Mouse (Mus musculus): ENCODE data around the gene Gimap4. TPM values are rescaled to one million over a fixed set of nuclear protein-coding genes. Genes with fewer than 3 reads are reported as not detected.
A peak's percentile ranks its signal among the peaks of the same experiment; 100 is the strongest.

The Gimap4 gene
- total and polyA plus RNA-seq, 3 experiments, result 0.12 to 0.25 TPM; not detected in 1

DNA sequence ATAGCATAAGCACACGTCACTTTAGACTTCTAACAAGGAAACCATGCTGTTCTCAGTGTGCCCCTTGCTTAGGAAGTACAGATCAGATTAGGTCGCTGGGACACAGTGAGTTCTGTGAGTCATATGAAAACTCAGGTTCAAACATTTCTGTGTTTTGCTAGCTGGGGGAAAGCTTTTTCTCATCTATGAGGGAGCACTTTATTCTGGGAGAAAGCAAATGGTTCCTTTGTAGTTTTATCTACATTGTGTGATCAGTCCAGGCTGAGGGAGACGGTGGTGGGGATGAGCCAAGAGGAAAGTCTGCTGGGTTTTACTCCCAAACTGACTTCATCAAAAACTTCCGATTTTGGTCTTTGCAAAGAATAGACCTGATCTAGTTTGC is 38.0 kb upstream of the Gimap4 start:
- H3K27ac ChIP-seq (ENCODE audit: control insufficient read depth, low read depth, low read length), result no peak overlapping the region
- H3K4me1 ChIP-seq (ENCODE audit: control insufficient read depth in 1 of 2, insufficient read depth in 2 of 2, low read length in 2 of 2), result no peaks in the 10 kb centered on the region
- TF ChIP-seq MAX (IDR thresholded peaks at IDR 0.05; ENCODE audit: low read length), result no peak
- no peak for TF ChIP-seq GATA1 (IDR thresholded peaks at IDR 0.05; ENCODE audit: low read depth, low read length)
- TF ChIP-seq POLR2AphosphoS5 (IDR thresholded peaks at IDR 0.05; ENCODE audit: borderline replicate concordance, low read depth, low read length), result no peak
- no peak for TF ChIP-seq MAZ (IDR thresholded peaks at IDR 0.05; ENCODE audit: low read depth, low read length)
- no peak for TF ChIP-seq TCF12 (IDR thresholded peaks at IDR 0.05; ENCODE audit: low read depth, low read length)
- no peak for TF ChIP-seq SIN3A (IDR thresholded peaks at IDR 0.05; ENCODE audit: low read length)
- no peaks in the 10 kb centered on the region for H3K36me3 ChIP-seq (ENCODE audit: control insufficient read depth in 1 of 2, insufficient read depth in 2 of 2, low read length in 2 of 2)
- no peaks in the 10 kb centered on the region for H3K27me3 ChIP-seq (ENCODE audit: control insufficient read depth in 1 of 2, insufficient read depth in 2 of 2, low read length in 2 of 2)
- no peak overlapping the region for H3K9ac ChIP-seq (ENCODE audit: control insufficient read depth, low read depth, low read length, poor library complexity, severe bottlenecking)
- H3K9me3 ChIP-seq (replicated peaks; ENCODE audit: insufficient read depth, low read length), result no peaks in the 10 kb centered on the region
- H3K79me2 ChIP-seq (ENCODE audit: control insufficient read depth, insufficient read depth, low read length, poor library complexity), result no peaks in the 10 kb centered on the region
- DNase-seq (ENCODE audit: low read depth, low spot score), result peak; percentile 3
- H3K4me3 ChIP-seq (ENCODE audit: control insufficient read depth in 1 of 2, insufficient read depth in 1 of 2, low read depth in 2 of 2, low read length in 2 of 2), result no peak overlapping the region

DNA sequence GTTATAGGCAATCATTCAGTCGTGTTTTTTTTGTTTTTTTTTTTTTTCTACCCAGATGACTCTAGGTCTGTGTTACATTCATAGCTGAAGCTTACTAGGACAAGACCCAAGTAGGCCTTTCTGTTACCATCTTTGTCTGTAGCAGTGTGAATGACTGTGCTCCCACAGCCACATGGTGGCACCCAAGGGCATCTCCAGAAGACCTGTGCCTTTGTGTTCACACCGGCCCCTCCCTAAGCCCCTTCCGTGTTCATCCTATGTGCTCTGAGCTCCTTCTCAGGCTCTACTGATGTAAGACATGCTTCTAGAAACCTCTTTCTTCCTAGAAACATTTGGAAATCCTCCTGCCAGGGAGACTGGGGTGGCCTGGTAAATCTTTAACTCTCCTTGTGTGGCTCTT is 37.4 kb upstream of the Gimap4 start, which contains the start of gene Gimap8:
Gene Gimap8 (plus strand): TSS at position 240 of the 400 bp plus-strand sequence.
- Histone ChIP-seq H3K9me3 (replicated peaks; ENCODE audit: insufficient read depth, low read length) (no peaks in the 10 kb centered on the region), H3K4me1 (ENCODE audit: control insufficient read depth in 1 of 2, insufficient read depth in 2 of 2, low read length in 2 of 2) (no peaks in the 10 kb centered on the region), H3K79me2 (ENCODE audit: control insufficient read depth, insufficient read depth, low read length, poor library complexity) (no peaks in the 10 kb centered on the region), H3K27me3 (ENCODE audit: control insufficient read depth in 1 of 2, insufficient read depth in 2 of 2, low read length in 2 of 2) (no peaks in the 10 kb centered on the region), H3K27ac (ENCODE audit: control insufficient read depth, low read depth, low read length) (no peak within 1 kb of the TSS), H3K9ac (ENCODE audit: control insufficient read depth, low read depth, low read length, poor library complexity, severe bottlenecking) (no peak within 1 kb of the TSS), H3K4me3 (ENCODE audit: control insufficient read depth in 1 of 2, insufficient read depth in 1 of 2, low read depth in 2 of 2, low read length in 2 of 2) (no peak within 1 kb of the TSS), H3K36me3 (ENCODE audit: control insufficient read depth in 1 of 2, insufficient read depth in 2 of 2, low read length in 2 of 2) (no peaks in the 10 kb centered on the region)
- DNase-seq (ENCODE audit: low read depth, low spot score), result peak; percentile 7
- TF ChIP-seq SMC3 (IDR thresholded peaks at IDR 0.05; ENCODE audit: low read depth, low read length) (peak; percentile 20; the same call in 1 of the 2 replicates), RAD21 (IDR thresholded peaks at IDR 0.05; ENCODE audit: low read depth, low read length) (no peak), CTCF (IDR thresholded peaks at IDR 0.05 in 2 of 3, conservative IDR thresholded peaks at IDR 0.05 in 1 of 3; ENCODE audit: control insufficient read depth in 1 of 3, insufficient read depth in 1 of 3, low read depth in 2 of 3, low read length in 3 of 3, poor library complexity in 1 of 3, severe bottlenecking in 1 of 3) (peak in 2 of 3 experiments; percentile 20 to 22; a peak in 3 of 6 replicates)

DNA sequence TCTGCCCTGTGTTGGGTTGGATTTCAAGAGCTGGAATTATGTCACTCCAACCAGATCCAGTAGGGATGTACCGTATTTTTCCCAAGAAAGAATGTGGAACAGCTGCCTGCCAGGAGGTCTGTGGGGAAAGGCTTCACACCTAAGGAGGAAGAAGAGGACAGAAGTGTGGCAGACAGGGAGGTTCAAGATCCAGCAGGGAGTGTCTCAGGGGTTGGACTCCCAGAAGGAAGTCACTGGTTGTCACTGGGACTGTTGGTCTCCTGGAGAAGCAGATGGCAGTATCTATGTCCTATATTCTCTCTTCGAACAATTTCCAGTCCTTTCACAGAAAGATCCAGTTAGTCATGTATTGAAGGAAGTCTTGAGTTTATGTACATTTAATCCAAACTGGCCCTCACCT is 36.7 kb upstream of the Gimap4 start:
- Histone ChIP-seq H3K27ac (ENCODE audit: control insufficient read depth, low read depth, low read length) (no peak overlapping the region), H3K27me3 (ENCODE audit: control insufficient read depth in 1 of 2, insufficient read depth in 2 of 2, low read length in 2 of 2) (no peaks in the 10 kb centered on the region), H3K9me3 (replicated peaks; ENCODE audit: insufficient read depth, low read length) (no peaks in the 10 kb centered on the region), H3K79me2 (ENCODE audit: control insufficient read depth, insufficient read depth, low read length, poor library complexity) (no peaks in the 10 kb centered on the region), H3K4me3 (ENCODE audit: control insufficient read depth in 1 of 2, insufficient read depth in 1 of 2, low read depth in 2 of 2, low read length in 2 of 2) (no peak overlapping the region), H3K9ac (ENCODE audit: control insufficient read depth, low read depth, low read length, poor library complexity, severe bottlenecking) (no peak overlapping the region), H3K4me1 (ENCODE audit: control insufficient read depth in 1 of 2, insufficient read depth in 2 of 2, low read length in 2 of 2) (no peaks in the 10 kb centered on the region), H3K36me3 (ENCODE audit: control insufficient read depth in 1 of 2, insufficient read depth in 2 of 2, low read length in 2 of 2) (no peaks in the 10 kb centered on the region)
- no peak for TF ChIP-seq MEF2A (IDR thresholded peaks at IDR 0.05; ENCODE audit: extremely low read depth, insufficient replicate concordance, low read depth, low read length, poor library complexity, severe bottlenecking)
- TF ChIP-seq CTCF (IDR thresholded peaks at IDR 0.05 in 2 of 3, conservative IDR thresholded peaks at IDR 0.05 in 1 of 3; ENCODE audit: control insufficient read depth in 1 of 3, insufficient read depth in 1 of 3, low read depth in 2 of 3, low read length in 3 of 3, poor library complexity in 1 of 3, severe bottlenecking in 1 of 3), result no peak
- no peak for TF ChIP-seq GATA1 (IDR thresholded peaks at IDR 0.05; ENCODE audit: low read depth, low read length)
- no peak for TF ChIP-seq MYC (IDR thresholded peaks at IDR 0.05; ENCODE audit: low read depth, low read length)
- TF ChIP-seq E2F4 (IDR thresholded peaks at IDR 0.05; ENCODE audit: borderline replicate concordance, low read depth, low read length), result no peak
- no peak for TF ChIP-seq UBTF (IDR thresholded peaks at IDR 0.05; ENCODE audit: borderline replicate concordance, insufficient read depth, low read depth, low read length)
- no peak for TF ChIP-seq EP300 (IDR thresholded peaks at IDR 0.05; ENCODE audit: low read depth in 1 of 2, low read length in 2 of 2)
- no peak for TF ChIP-seq JUND (IDR thresholded peaks at IDR 0.05; ENCODE audit: low read depth, low read length)
- no peak for TF ChIP-seq MXI1 (IDR thresholded peaks at IDR 0.05; ENCODE audit: low read depth, low read length)
- TF ChIP-seq POLR2AphosphoS5 (IDR thresholded peaks at IDR 0.05; ENCODE audit: borderline replicate concordance, low read depth, low read length), result no peak
- TF ChIP-seq USF1 (IDR thresholded peaks at IDR 0.05; ENCODE audit: low read depth, low read length), result no peak
- TF ChIP-seq CHD2 (IDR thresholded peaks at IDR 0.05; ENCODE audit: low read length), result no peak
- no peak for TF ChIP-seq NRF1 (IDR thresholded peaks at IDR 0.05; ENCODE audit: insufficient read depth, low read depth, low read length, poor library complexity, severe bottlenecking)
- no peak for TF ChIP-seq SIN3A (IDR thresholded peaks at IDR 0.05; ENCODE audit: low read length)
- TF ChIP-seq MYB (IDR thresholded peaks at IDR 0.05; ENCODE audit: low read depth, low read length), result no peak
- no peak for TF ChIP-seq RCOR1 (IDR thresholded peaks at IDR 0.05; ENCODE audit: low read depth, low read length)
- TF ChIP-seq ZC3H11A (IDR thresholded peaks at IDR 0.05; ENCODE audit: low read depth, low read length), result no peak
- TF ChIP-seq ZMIZ1 (IDR thresholded peaks at IDR 0.05; ENCODE audit: low read depth, low read length), result no peak
- TF ChIP-seq TBP (IDR thresholded peaks at IDR 0.05; ENCODE audit: low read depth, low read length), result no peak
- DNase-seq (ENCODE audit: low read depth, low spot score), result no peak

Data from MEL (cell line).